Mouse (Mus musculus) urinary bladder, postnatal 36 days (tissue): Measurements from ENCODE around the gene Tspear.
"Not testable (repeated sequence)": the region's sequence is repeated elsewhere in the genome, so short reads cannot be mapped to it uniquely, and the experiment has no call there.

Source experiments
- DNase-seq, 2 experiments: peaks; one replicate each; pipeline ENCODE4 v3.0.0; 2022; ENCODE audit warnings: low spot score in 2 of 2, mixed read lengths in 1 of 2

Gene Tspear

DNA sequence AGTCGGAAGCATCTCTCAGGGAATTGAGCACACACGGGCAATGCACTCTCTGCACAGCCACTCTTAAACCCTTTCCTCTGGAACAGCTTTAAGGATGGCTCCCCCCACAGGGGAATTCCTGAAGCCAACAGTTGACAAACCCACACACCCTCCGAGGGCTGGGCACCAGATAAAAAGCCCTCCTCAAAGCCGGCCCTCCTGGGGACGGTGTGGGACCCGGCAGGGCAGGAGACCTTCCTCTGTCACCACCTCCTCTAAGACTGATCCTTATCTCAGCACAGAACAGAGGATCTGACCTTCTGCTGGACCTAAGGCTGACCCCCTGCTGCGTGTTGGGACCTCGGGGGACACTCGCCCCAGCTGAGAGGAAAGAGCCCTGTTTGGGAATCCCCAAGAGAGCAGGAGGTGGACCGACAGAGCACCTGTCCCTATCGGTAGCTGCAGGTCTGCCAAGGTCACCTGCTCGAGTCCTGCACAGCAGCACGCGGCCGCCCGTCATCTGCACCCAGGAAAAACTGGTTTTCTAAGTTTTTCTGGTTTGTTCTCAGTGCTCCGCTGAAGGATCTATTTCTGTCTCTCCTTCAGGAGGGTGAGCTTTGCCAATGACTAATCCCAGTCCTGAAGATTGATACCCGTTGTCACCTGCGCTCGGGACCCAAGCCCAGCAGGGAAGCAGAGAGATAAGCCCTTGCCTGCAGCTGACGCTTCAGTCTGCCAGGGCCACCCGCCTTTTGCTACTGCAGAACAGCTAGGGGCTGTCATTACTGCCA lies at the start of gene Tspear:
Gene Tspear (plus strand): TSS at position 675 of the 770 bp plus-strand sequence.
- DNase-seq: peak; percentile 63 to 75

DNA sequence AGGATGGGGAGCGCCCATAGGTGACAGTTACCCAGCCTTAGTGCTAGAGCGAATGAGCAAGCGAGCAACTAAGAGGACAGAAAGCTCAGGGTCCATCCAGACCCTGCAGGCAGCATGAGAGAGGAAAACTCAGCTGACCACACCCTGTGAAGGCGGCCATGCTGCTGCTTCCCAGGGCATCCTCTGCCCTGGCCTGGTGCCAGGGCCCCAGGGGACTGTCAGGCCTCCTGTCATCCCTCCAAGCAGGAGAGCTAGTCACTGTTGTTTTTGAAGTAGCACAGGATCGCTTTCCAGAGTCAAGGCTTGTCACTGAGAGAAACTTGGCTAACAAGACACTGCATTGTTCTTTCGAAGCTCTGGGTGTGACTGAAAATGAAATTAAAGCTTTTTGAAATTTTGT lies 47.4 kb upstream of the Tspear start:
- DNase-seq: no peak

DNA sequence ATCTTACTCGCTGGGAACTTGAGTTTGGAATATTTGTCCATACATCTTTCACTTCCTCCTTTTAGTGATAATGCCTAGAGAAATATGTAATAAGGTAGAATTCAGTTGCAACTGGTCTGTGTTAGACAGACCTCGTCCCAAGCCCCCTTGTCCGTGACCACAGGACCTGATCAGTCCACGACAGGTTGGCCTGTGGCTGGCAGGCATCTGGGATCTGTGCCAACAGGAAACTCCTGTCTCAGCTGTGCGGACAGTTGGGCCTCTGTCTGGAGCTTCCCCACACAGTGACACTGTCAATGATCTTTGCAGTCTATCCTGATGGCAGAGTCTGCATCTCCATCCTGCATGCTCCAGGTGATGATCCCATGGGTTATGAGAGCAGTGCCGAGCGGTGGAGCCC lies 43.2 kb upstream of the Tspear start:
- no peak for DNase-seq

DNA sequence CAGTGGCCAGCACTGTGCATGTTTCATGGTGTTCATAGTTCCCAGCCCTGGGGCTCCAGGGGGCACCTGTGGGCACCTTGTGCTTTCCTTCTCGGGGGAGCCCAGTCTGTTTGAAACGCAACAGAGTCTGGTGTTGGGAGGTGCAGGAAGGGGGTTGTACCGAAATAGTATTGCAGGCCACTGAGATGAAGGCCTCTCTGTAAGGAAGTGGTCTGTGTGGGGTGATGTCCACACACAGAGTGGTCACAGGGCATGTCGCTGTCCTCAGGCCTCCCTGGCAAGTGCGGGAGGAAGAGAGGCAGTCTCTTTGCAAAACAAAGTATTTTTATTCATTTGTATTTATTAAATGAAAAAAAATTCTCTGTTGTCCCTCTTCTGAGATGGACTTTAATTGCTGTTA lies 40.8 kb upstream of the Tspear start:
- no peak for DNase-seq

DNA sequence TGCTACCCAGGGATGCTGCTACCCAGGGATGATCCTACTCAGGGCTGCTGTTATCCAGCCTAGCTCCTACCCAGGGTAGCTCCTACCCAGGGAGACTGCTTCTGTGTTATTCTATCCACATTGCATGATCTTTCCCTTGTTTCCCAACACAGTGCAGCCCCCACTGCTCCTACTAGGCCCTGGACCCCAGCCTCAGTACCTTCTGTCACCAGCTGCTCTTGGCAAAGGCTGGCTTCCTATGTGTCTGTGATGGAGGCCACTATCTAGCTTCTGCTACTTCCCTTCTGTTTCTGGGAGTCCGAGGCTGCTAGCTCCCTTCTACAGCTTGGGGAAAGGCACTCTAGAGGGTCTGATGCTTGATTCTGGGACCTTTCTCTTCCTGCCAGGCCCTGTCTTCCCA lies 38.9 kb upstream of the Tspear start:
- no peak for DNase-seq

DNA sequence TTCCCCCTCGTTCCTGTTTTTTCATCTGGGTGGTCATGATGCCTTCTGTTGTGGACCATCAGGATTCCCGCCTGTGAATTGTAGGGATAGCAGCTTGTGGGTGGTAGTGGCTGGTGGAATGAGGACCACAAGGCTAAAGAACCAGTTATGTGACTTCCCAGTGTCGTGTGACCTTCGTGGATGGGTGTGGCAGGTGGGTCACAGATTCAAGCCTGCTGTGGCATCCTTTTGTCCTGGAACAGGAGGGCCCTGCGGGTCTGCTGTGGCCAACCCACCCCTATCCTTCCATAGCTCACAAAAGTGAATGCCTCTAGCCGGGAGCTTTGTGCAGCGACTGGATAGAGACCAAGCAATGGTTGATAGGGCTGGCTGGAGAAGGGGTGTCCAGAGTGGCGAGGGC lies 38.5 kb upstream of the Tspear start:
- no peak for DNase-seq

DNA sequence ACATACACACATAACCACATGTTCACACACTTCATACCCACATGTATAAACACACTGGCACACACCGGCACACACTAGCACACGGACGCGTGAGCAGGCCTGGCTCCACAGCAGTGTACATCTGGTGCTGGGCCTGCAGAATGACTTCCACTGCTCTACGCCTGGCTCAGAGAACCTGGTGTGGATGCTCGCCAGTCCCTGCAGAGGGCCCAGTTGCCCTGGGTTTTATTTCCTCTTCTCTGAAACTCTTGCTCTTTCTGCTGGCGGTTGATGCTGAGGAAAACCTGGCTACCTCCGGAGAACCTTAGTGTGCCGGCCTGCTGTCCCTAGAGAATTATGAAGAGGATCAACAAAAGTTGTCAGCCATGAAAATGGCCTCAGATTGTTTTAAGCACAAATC lies 34.3 kb upstream of the Tspear start:
- no peak for DNase-seq

DNA sequence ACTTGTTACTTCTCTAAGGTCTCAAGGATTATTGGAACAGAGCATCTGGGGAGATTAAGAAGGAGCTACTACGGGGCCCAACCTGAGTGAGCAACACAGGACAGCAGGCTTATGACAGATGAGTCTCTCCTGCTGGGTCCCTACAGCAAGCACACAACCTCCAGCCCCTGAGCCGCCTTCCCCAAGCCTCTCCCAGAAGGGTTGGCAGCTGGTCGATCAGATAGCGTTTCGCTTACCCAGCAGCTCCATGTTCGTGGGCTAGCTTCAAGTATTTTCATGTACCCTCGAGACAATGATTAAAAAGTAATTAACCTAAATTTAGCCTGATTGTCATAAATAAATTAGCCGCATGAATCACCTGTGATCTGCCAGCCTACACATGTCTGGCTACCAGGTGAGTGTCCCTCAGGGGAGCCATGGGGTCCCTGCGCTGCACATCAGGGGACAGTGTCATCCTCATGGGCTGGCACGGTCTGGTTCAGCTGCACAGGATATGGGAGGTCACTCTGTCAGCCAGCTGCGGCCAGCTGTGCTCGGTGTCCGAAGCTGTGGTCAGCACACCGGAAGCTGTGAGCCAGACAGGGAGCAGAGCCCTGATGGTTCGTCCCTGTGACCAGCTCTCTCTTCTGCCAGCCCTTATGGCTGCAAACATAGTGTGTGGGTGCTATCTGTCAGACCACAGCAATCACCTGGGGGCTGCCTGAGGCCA lies 27.9 kb upstream of the Tspear start:
- DNase-seq: no peak

DNA sequence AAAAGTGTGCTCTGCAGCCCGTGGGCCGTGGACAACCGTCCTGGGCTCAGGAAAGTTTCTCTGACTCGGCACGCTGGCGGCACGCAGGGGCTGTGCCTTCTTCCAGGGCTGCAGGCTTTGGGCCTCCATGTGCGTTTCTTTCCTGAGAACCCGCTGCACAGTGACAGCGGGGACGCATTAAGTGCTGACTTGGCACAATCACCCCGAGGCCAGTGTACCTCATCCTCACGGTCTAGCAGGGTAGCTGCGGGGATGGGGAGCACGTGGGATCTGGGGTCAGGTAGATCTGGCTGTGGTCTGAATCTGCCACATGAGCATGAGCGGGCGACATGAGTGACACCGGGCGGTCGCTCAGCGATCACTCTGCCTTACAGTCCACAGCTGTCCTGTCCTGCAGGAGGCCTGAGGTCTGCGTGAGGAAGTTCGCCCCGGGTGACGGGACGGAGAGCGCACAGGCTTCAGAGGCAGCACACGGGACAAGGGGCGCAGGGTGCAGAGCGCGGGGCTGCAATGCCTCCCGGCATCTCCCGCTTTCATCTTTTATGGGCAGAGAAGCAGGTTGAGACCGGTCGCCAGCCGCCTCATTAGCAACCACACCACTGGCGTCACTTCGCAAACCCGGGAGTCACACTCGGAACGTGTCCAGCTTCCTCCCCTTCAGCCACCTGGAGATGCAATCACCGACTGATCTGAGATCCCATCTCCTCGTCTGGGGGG lies 22.3 kb upstream of the Tspear start:
- no peak for DNase-seq

DNA sequence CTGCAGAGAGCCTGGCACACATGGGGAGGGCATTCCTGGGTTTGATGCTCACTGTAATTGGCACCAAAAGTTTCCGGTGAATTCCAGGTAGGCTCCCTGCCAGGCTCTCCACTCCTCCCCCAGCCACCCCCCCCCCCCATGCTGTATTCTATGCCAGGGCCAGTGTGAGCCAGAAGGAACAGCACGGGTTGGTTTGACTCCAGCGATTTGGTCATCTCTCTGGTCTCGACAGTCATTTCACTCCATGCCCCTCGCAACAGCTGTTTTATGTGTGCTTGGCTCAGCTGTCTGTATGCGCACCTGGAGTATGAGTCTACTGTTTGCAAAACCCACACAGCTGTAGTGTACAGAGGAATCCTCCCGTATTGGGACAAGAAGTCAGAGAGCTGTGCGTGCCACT lies 20.0 kb upstream of the Tspear start:
- peak in 1 of 2 experiments; percentile 13 for DNase-seq

DNA sequence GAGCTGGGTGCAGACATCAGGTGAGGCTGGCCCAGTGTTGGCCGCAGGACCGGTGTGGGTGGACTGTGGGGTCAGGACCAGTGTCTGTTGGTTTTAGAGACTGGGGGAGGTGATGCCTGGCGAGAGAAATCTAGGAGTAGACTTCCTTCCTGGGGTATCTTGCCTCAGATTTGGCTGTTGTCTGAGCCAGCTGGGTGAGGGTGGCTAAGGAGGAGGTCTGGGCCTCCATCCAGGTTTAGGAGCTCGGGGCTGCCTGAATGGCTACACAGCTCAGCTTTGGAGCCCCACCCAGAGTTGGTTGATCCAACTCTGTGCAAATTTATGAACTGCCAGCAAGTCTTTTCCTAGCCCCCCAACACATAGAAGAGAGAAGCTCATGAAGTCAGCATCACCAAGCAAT lies 19.0 kb upstream of the Tspear start:
- no peak for DNase-seq

DNA sequence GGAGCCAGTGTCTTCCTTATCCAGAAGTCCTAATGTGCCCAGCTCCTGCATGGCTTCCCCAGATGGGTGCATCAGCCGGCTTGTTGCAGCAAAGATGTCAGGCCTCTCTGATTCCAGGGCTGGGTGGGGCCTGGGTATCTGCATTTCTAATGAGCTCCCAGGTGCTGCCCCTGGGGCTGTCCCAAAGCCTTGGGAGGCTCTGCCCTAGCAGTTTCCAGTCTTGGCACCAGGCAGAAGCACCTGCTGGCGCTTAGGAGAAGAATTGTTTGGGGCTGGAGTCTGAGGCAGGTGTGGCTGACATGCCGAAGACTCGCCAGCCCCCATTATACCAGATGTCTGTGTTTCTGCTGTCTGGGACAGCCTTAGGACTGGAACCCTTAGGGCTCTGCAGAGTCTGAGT lies 15.7 kb upstream of the Tspear start:
- no peak for DNase-seq

DNA sequence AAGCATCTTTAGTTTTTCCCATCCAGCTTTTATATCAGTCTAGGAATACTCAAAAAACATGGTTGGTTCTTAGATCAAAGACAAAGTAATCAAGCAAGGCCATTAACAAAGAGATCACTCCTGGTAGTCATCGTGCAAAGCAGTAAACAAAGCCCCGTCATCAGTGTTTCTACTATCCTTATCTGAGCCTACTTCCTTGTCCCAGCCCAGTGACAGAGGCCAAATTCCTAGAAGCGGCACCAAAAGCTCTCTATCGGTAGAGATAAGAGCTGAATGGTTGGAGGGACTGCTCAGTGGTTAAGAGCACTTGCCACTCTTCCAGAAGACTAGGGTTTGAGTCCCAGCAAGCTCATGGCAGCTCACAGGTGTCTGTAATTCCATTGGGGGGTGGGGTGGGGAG lies 14.8 kb upstream of the Tspear start:
- DNase-seq: no peak

DNA sequence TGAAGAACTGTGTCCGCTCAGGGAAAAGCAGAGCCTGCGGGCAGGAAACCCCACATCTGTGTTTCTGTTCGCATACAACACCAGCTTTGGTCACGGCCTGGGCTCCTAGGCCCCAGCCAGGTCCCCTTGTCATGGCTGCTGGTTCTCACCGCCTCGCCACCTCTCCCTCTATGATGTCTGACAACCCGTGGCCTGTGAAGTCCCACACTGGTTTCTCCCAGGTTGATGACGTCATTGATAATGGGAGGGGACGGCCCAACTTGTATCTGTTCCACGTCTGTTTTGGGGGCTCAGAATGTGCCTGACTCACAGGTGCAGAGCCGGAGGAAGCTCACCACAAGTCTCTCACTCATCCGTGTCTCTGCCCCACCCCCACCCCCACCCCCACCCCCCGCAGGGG lies 12.6 kb upstream of the Tspear start:
- DNase-seq: no peak

DNA sequence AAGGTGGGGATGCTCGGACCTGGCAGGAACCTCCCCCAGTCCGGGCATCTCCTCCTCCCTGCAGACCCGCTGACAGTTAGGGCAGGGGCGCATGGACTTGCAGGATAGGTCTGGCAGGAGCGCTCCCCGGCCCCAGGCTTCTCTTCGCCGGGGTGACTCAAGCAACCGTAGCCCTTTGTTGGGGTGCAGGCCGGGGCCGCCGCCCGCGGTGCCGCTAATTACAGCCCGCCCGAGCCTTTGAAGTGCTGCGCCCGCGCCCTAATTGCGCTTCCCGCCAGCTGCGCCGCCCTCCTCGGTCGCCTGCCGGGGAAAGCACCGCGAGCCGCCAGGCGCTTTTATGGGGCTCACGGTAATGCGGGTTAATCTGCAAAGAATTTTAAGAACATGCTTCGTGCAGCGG lies 8.8 kb upstream of the Tspear start:
- DNase-seq: no peak

DNA sequence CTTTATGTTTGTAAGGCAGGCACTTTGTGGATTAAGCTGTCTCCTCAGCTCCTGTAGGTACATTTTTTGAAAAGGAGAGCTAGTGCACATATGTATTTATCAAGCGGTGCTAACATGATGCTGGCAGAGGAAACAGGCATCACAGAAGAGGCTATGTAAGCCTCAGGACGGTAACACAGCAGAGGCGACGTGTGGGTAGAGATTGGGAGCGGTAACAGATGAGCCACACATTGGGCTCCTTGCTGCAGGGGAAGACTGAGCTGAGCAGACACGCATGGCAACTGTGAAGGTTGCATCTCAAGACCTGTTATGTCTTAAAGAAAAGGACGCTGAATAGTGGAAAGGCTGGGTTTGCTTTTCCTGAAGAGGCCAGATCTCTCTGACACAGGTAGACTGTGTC lies 3.4 kb upstream of the Tspear start:
- no peak for DNase-seq

DNA sequence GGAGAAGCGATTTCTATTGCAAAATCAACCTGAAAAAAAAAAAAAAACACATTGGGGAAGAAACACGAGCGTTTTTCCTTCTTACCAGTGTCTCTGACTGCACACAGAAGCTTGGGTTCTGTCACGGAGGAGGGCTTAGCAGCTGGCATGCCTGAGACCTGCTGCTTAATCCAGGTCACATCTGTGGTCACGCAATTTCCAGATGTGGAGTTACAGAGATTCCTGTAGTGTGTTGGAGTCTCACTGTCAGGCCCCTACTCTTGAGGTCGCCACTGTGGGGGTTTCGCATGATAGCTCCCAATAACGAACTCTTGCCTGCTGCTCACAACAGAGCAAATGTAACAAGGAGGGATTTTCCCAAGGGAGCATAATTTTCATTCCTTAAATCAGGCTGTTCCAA lies 2.2 kb upstream of the Tspear start:
- no peak for DNase-seq

DNA sequence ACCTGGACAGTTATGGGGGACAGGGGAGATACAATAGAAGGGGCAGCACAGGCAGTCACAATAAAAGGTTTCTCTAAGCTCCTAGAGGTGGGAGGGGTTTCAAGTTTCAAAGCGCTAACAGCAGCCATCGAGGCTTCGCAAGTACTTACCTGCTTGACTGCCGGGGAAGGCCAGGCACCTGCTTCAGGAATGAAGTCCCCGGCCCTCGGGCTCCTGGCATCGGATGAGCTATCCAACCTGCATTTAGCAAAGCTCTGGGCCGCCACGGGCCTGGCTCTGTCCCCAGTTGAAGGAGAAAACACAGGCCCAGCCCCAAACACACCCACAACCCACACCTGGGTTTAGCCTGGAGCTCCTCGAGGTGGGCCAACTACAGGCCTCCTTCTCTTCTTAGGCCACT lies 652 bp downstream of the Tspear start:
- DNase-seq: no peak

DNA sequence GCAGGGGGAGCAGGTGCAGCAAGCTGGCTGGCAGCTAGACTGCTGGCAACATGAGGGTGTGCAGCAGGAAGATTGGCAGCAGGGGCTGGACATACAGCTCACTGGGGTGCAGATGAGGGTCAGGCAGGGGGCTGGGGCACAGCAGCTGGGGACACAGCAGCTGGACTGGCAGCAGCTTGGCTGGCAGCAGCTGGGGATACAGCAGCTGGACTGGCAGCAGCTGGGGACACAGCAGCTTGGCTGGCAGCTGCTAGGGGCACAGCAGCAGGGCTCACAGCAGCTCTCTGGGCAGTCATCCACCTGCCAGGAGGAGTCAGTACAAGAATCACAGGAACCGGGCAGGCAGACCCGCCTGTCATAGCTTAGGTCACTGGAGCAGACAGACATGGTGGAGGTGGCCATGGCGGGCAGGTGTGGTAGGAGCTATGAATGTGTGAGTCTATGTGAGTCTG lies 4.0 kb downstream of the Tspear start, which contains the start of gene Gm19402:
Gene Gm19402 (minus strand): TSS at position 402 of the 452 bp plus-strand sequence.
- DNase-seq: not testable (repeated sequence)

DNA sequence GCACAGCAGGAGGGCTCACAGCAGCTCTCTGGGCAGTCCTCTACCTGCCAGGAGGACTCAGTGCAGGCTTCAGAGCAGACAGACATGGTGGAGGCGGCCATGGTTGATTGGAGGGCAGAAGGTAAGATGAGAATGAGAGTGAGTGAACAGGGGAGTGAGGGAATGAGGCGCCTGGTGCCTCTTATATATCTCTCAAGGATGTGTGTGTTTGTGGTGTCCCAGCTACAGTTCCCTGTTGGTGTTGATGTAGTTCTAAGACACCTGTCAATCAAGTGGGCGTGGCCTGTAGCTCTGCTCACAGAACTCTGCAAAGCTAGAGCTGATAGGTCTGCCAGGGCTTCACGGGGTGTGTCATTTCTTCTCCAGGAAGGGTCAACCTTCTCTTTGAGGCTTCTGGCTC lies 10.8 kb downstream of the Tspear start, which contains the start of gene Gm9508:
Gene Gm9508 (minus strand): TSS at position 101 of the 400 bp plus-strand sequence.
- DNase-seq: no peak

DNA sequence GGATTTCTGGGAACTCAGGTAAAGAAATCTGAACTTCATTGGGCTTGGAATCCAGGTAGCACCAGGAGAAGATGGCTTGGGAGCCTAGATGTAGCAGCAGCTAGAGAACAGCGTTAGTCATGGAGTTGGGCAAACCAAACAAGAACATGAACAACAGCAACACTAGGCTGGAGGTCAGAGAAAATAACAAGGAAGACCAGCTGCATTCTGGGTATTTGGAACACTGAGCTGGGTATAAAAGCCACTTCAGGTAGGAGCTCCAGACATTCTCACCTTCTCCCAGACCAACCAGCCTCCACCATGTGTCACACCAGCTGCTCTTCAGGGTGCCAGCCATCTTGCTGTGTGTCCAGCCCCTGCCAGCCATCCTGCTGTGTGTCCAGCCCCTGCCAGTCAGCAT lies 20.0 kb downstream of the Tspear start, which contains the start of gene Gm10272:
Gene Gm10272 (plus strand): TSS at position 301 of the 400 bp plus-strand sequence.
- DNase-seq: no peak

DNA sequence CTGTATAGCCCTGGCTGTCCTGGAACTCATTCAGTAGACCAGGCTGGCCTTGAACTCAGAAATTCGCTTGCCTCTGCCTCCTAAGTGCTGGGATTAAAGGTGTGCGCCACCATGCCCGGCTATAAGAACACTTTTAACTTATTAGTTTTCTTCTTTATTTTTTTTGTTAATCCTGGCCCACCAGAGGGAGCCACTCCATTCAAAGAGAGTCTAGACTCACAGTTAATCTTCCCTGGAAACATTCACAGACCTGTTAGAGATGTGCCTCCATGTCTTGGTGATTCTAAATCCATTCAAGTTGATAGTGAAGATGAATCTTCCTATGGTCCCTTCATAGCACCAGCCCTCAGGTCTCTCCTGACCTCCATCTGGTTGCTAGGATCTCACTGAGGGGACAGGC lies 23.5 kb downstream of the Tspear start:
- no peak for DNase-seq
